Comparison of ENCODE assay signal across 16 mouse cellular contexts in the genomic region with DNA sequence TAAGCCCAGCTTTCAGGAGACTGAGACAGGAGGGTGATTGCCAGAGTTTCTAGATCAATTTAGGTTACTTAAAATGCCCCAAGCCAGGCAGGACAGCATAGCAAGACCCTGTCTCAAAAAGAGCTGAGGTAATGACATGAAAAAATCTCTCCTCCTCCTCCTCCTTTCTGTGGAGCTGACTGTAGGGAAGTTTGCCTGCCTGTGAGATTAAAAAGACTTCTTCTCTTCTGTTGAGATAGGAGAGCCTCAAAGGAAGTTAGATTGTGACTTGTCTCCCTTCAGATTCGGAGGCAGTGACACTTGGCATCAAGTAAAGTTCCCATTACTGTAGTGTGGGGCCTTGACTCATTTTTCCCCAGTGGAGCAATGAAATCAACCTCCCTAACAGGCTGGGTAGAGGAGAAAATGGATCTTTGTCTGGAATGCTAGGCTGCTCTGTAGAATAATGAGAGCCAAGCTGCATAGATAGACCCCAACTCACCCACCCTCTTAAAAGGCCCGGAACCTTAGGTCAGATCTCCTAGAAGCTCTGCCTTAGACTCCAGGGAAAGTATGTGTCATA. TPM values are rescaled to one million over a fixed set of nuclear protein-coding genes. Genes with fewer than 3 reads are reported as not detected.
A peak's percentile ranks its signal among the peaks of the same experiment; 100 is the strongest.
DNase-seq lines count a peak whose midpoint lies in the region; ATAC-seq and TF ChIP-seq lines count a peak whose summit lies in the region.
"Had no signal": no experiment of that assay in that cellular context is flagged by ENCODE, and none has a peak within 500 bp of the region (broad histone marks: within the 10 kb centered on the region; RNA-seq: fewer than 3 reads in every experiment).

No protein-coding gene starts in this region.

- TF ChIP-seq EP300 in liver, embryonic 14.5 days (IDR thresholded peaks at IDR 0.05; ENCODE audit: low read depth): no peak

- DNase-seq in adrenal gland, postnatal 10 days: peak; percentile 26
- no peak for DNase-seq in adrenal gland, postnatal 4 days (ENCODE audit: low spot score in 2 of 2)
- DNase-seq in liver, embryonic 14.5 days (ENCODE audit: low read depth in 3 of 3, low spot score in 3 of 3): no peak
- no peak for DNase-seq in cerebellum, postnatal 10 days
- DNase-seq in cerebellum, postnatal 4 days (ENCODE audit: low spot score in 2 of 2): no peak
- DNase-seq: kidney, adult 9 months; thymus, adult 18-20 months had no signal

- no peak for TF ChIP-seq CTCF in intestine, postnatal 0 days (IDR thresholded peaks at IDR 0.05; ENCODE audit: low read depth)
- no peak for TF ChIP-seq CTCF in bone marrow, adult 2 months (IDR thresholded peaks at IDR 0.05; ENCODE audit: control insufficient read depth, insufficient read depth, low read length)
- no peak for TF ChIP-seq CTCF in liver, embryonic 14.5 days (IDR thresholded peaks at IDR 0.05; ENCODE audit: low read depth)

- peaks cover 8% of the 10 kb centered on the region for H3K36me3 ChIP-seq in intestine, postnatal 0 days (ENCODE audit: control insufficient read depth, insufficient read depth)
- no peaks in the 10 kb centered on the region for H3K36me3 ChIP-seq in intestine, embryonic 15.5 days
- H3K36me3 ChIP-seq in liver, embryonic 14.5 days (replicated peaks; ENCODE audit: control insufficient read depth, insufficient read depth, low read depth): peaks cover 18% of the 10 kb centered on the region
- H3K36me3 ChIP-seq: midbrain, embryonic 15.5 days had no signal

- no peaks in the 10 kb centered on the region for H3K9me3 ChIP-seq in intestine, postnatal 0 days (ENCODE audit: control insufficient read depth)
- no peaks in the 10 kb centered on the region for H3K9me3 ChIP-seq in intestine, embryonic 15.5 days
- no peaks in the 10 kb centered on the region for H3K9me3 ChIP-seq in liver, embryonic 14.5 days (ENCODE audit: control insufficient read depth, low read length)
- H3K9me3 ChIP-seq: embryonic facial prominence, embryonic 12.5 days; midbrain, embryonic 15.5 days had no signal

- H3K4me2 ChIP-seq in intestine, postnatal 0 days (replicated peaks; ENCODE audit: low read depth): no peak overlapping the region
- no peak overlapping the region for H3K4me2 ChIP-seq in intestine, embryonic 15.5 days (replicated peaks)
- H3K4me2 ChIP-seq in liver, embryonic 14.5 days (ENCODE audit: low read depth): peak overlapping the region; percentile 84
- H3K4me2 ChIP-seq: embryonic facial prominence, embryonic 12.5 days; midbrain, embryonic 15.5 days had no signal

- H3K4me1 ChIP-seq in intestine, postnatal 0 days (replicated peaks; ENCODE audit: control insufficient read depth, insufficient read depth, low read length): peaks cover 22% of the 10 kb centered on the region
- H3K4me1 ChIP-seq in intestine, embryonic 15.5 days (replicated peaks): peaks cover 40% of the 10 kb centered on the region
- H3K4me1 ChIP-seq in bone marrow, adult 2 months (ENCODE audit: control insufficient read depth, insufficient read depth, low read length): peaks cover 6% of the 10 kb centered on the region; the same call in 1 of the 2 replicates
- peaks cover 66 to 73% of the 10 kb centered on the region in 2 experiments for H3K4me1 ChIP-seq in liver, embryonic 14.5 days (replicated peaks; ENCODE audit: control insufficient read depth in 2 of 2, insufficient read depth in 2 of 2, low read length in 1 of 2)

- TF ChIP-seq POLR2A in bone marrow, adult 2 months (IDR thresholded peaks at IDR 0.05; ENCODE audit: borderline replicate concordance, control insufficient read depth, low read depth, low read length): no peak

- 64% methylated on average over 2 of the region's 2 CpGs for WGBS in intestine, postnatal 0 days
- WGBS in intestine, embryonic 15.5 days: 77% methylated on average over 2 of the region's 2 CpGs
- WGBS in bone marrow, adult 2 months: 40% methylated on average over 2 of the region's 2 CpGs
- WGBS in liver, embryonic 14.5 days (ENCODE audit: insufficient replicate concordance): 39% methylated on average over 2 of the region's 2 CpGs

- no peaks in the 10 kb centered on the region for H3K27me3 ChIP-seq in intestine, postnatal 0 days (replicated peaks; ENCODE audit: control insufficient read depth, insufficient read depth, low read length)
- H3K27me3 ChIP-seq in intestine, embryonic 15.5 days (replicated peaks): no peaks in the 10 kb centered on the region
- no peaks in the 10 kb centered on the region for H3K27me3 ChIP-seq in liver, embryonic 14.5 days (ENCODE audit: control insufficient read depth, insufficient read depth, low read length)
- H3K27me3 ChIP-seq: embryonic facial prominence, embryonic 12.5 days; midbrain, embryonic 15.5 days had no signal

- peak overlapping the region; percentile 65; the same call in 1 of the 2 replicates for H3K27ac ChIP-seq in intestine, postnatal 0 days (ENCODE audit: low read depth, low read length)
- no peak overlapping the region for H3K27ac ChIP-seq in intestine, embryonic 15.5 days
- peak overlapping the region; percentile 53; the same call in 1 of the 2 replicates for H3K27ac ChIP-seq in bone marrow, adult 2 months (ENCODE audit: control insufficient read depth, insufficient read depth, low read depth, low read length, poor library complexity)
- H3K27ac ChIP-seq in liver, embryonic 14.5 days: peak overlapping the region; percentile 84
- H3K27ac ChIP-seq: embryonic facial prominence, embryonic 12.5 days; midbrain, embryonic 15.5 days had no signal

- no peak overlapping the region for H3K4me3 ChIP-seq in intestine, postnatal 0 days (ENCODE audit: low read depth, low read length)
- H3K4me3 ChIP-seq in intestine, embryonic 15.5 days (replicated peaks): no peak overlapping the region
- H3K4me3 ChIP-seq in bone marrow, adult 2 months (replicated peaks; ENCODE audit: control insufficient read depth, low read depth, low read length): no peak overlapping the region
- H3K4me3 ChIP-seq in liver, embryonic 14.5 days (ENCODE audit: insufficient read depth in 1 of 2, low read depth in 2 of 2, low read length in 2 of 2): peak overlapping the region in 1 of 2 experiments; percentile 90; a peak in 2 of 4 replicates
- H3K4me3 ChIP-seq: embryonic facial prominence, embryonic 12.5 days; midbrain, embryonic 15.5 days had no signal

- no peak for ATAC-seq in intestine, postnatal 0 days
- ATAC-seq in intestine, embryonic 15.5 days: no peak
- ATAC-seq in liver, embryonic 14.5 days (ENCODE audit: insufficient read depth): no peak
- ATAC-seq: midbrain, embryonic 15.5 days had no signal

- H3K9ac ChIP-seq in intestine, postnatal 0 days (ENCODE audit: low read depth, low read length): no peak overlapping the region
- no peak overlapping the region for H3K9ac ChIP-seq in intestine, embryonic 15.5 days
- H3K9ac ChIP-seq in liver, embryonic 14.5 days (replicated peaks): peak overlapping the region; percentile 56
- H3K9ac ChIP-seq: embryonic facial prominence, embryonic 12.5 days; midbrain, embryonic 15.5 days had no signal

RNA-seq across cellular contexts. Expression of a gene that starts 3.3 kb away (rescaled TPM):
- total RNA-seq in adrenal gland, postnatal 10 days (2021): 100 to 1,000 TPM; 114 to 116 TPM
- total RNA-seq in adrenal gland, postnatal 4 days (2021): 100 to 1,000 TPM; 108 to 109 TPM
- polyA plus RNA-seq in intestine, postnatal 0 days (2015; fragmentation: Nextera tagmentation; extraction: Ambion mirVana): 77.3 and 81.4 TPM in 2 replicates
- 77.8 and 80.5 TPM in 2 replicates for polyA plus RNA-seq in intestine, embryonic 15.5 days (2015; fragmentation: Nextera tagmentation; extraction: Ambion mirVana)
- 98.9 and 107 TPM in 2 replicates for polyA plus RNA-seq in bone marrow, adult 2 months (2011; ENCODE audit: insufficient read depth, insufficient read length, low replicate concordance, missing spikeins)
- polyA plus RNA-seq in liver, embryonic 14.5 days (2012; rRNA removed): 56.1 and 59.6 TPM in 2 replicates
- polyA plus RNA-seq in liver, embryonic 14.5 days (2014; fragmentation: Nextera tagmentation; extraction: Ambion mirVana): 126 and 134 TPM in 2 replicates

RNA-seq across cellular contexts. Expression of a gene that starts 13.1 kb away (rescaled TPM):
- 10 to 100 TPM; 21.0 to 33.0 TPM for total RNA-seq in adrenal gland, postnatal 10 days (2021)
- 10 to 100 TPM; 27.0 to 28.8 TPM for total RNA-seq in adrenal gland, postnatal 4 days (2021)
- polyA plus RNA-seq in intestine, postnatal 0 days (2015; fragmentation: Nextera tagmentation; extraction: Ambion mirVana): 9.4 and 10.1 TPM in 2 replicates
- 35.8 and 37.9 TPM in 2 replicates for polyA plus RNA-seq in intestine, embryonic 15.5 days (2015; fragmentation: Nextera tagmentation; extraction: Ambion mirVana)
- 17.6 and 40.8 TPM in 2 replicates for polyA plus RNA-seq in bone marrow, adult 2 months (2011; ENCODE audit: insufficient read depth, insufficient read length, low replicate concordance, missing spikeins)
- polyA plus RNA-seq in liver, embryonic 14.5 days (2012; rRNA removed): 13.0 and 14.9 TPM in 2 replicates
- 10.8 and 10.9 TPM in 2 replicates for polyA plus RNA-seq in liver, embryonic 14.5 days (2014; fragmentation: Nextera tagmentation; extraction: Ambion mirVana)

RNA-seq across cellular contexts. Expression of a gene that starts 32.8 kb away (rescaled TPM):
- not detected for total RNA-seq in adrenal gland, postnatal 10 days (2021)
- total RNA-seq in adrenal gland, postnatal 4 days (2021): not detected
- not detected in 2 replicates for polyA plus RNA-seq in intestine, postnatal 0 days (2015; fragmentation: Nextera tagmentation; extraction: Ambion mirVana)
- polyA plus RNA-seq in intestine, embryonic 15.5 days (2015; fragmentation: Nextera tagmentation; extraction: Ambion mirVana): not detected in 2 replicates
- not detected in 2 replicates for polyA plus RNA-seq in bone marrow, adult 2 months (2011; ENCODE audit: insufficient read depth, insufficient read length, low replicate concordance, missing spikeins)
- not detected in 2 replicates for polyA plus RNA-seq in liver, embryonic 14.5 days (2012; rRNA removed)
- not detected in 2 replicates for polyA plus RNA-seq in liver, embryonic 14.5 days (2014; fragmentation: Nextera tagmentation; extraction: Ambion mirVana)
- total RNA-seq: layer of hippocampus, postnatal 10 days had no signal
- polyA plus RNA-seq: embryonic facial prominence, embryonic 12.5 days; frontal cortex, adult 2 months; hindbrain, embryonic 11.5 days; limb, embryonic 14.5 days; midbrain, embryonic 15.5 days had no signal

RNA-seq across cellular contexts. Expression of a gene that starts 36.8 kb away (rescaled TPM):
- total RNA-seq in adrenal gland, postnatal 10 days (2021): 10 to 100 TPM; 16.4 to 22.3 TPM
- 10 to 100 TPM; 25.4 to 26.5 TPM for total RNA-seq in adrenal gland, postnatal 4 days (2021)
- 7.2 and 8.1 TPM in 2 replicates for polyA plus RNA-seq in intestine, postnatal 0 days (2015; fragmentation: Nextera tagmentation; extraction: Ambion mirVana)
- 21.7 and 22.2 TPM in 2 replicates for polyA plus RNA-seq in intestine, embryonic 15.5 days (2015; fragmentation: Nextera tagmentation; extraction: Ambion mirVana)
- 24.1 and 38.0 TPM in 2 replicates for polyA plus RNA-seq in bone marrow, adult 2 months (2011; ENCODE audit: insufficient read depth, insufficient read length, low replicate concordance, missing spikeins)
- polyA plus RNA-seq in liver, embryonic 14.5 days (2012; rRNA removed): 12.1 and 17.9 TPM in 2 replicates
- polyA plus RNA-seq in liver, embryonic 14.5 days (2014; fragmentation: Nextera tagmentation; extraction: Ambion mirVana): 28.0 and 31.6 TPM in 2 replicates

RNA-seq across cellular contexts. Expression of a gene that starts 56.7 kb away (rescaled TPM):
- total RNA-seq in adrenal gland, postnatal 10 days (2021): 10 to 100 TPM; 39.9 to 48.3 TPM
- 10 to 100 TPM; 53.9 to 60.4 TPM for total RNA-seq in adrenal gland, postnatal 4 days (2021)
- polyA plus RNA-seq in intestine, postnatal 0 days (2015; fragmentation: Nextera tagmentation; extraction: Ambion mirVana): 59.8 and 60.6 TPM in 2 replicates
- 87.1 and 88.9 TPM in 2 replicates for polyA plus RNA-seq in intestine, embryonic 15.5 days (2015; fragmentation: Nextera tagmentation; extraction: Ambion mirVana)
- polyA plus RNA-seq in bone marrow, adult 2 months (2011; ENCODE audit: insufficient read depth, insufficient read length, low replicate concordance, missing spikeins): 33.0 and 45.7 TPM in 2 replicates
- 34.1 and 35.4 TPM in 2 replicates for polyA plus RNA-seq in liver, embryonic 14.5 days (2012; rRNA removed)
- 49.1 and 59.1 TPM in 2 replicates for polyA plus RNA-seq in liver, embryonic 14.5 days (2014; fragmentation: Nextera tagmentation; extraction: Ambion mirVana)
